Mouse (Mus musculus) v-Abl transformed pro-B cells (cell line): ENCODE measurements at regions not wholly inside any gene's neighbourhood (a gene's known extent, or its start where the extent isn't known, plus 50 kb on each side); places are given as distances from the start of the nearest gene placed in this dataset.

Experiments
- in situ Hi-C, 2 experiments: fragments of 400-800 bp; cut with MboI; formaldehyde crosslinking; loops; one replicate each; pipeline ENCODE4 v1.15.1; 2025; ENCODE audit not compliant: unreplicated experiment in 2 of 2

DNA sequence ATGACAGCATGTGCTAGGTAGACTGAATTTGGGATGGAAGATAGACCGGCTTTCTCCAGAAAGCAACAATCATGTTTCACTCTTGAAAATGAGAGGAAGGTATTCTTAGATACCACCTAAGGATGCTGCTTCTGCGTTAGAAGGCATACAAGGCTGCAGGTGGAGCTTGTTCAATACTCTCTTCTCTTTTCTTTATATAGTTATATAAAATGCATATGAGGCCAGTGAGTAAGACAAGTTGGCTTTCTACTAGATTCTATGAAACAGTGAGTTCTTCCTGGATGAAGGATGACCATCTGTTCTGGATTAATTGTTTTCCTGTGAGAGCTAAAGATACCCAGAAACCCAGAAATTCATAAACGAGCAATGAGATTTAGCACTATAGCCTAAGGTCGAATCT lies 231.3 kb upstream of the Pdzrn3 start:
- in situ Hi-C loops, result no loop called here

DNA sequence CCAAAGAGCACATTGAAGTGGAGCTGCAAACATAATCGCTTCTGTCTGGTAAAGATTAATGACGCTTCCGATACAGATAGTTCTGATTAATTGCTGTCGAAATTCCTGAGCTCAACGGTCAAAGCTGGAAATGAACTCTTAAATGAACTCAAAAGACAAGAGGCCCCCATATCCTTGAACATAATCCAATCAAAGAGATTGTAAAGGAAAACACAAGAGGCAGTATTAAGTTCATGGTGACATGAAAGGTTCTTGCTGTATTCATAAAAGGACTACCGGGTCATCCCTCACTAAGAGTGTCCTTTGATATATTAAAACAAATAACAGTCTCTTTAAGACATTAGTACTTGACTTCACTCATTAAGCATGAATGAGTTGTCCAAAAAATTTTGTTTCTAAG lies 225.4 kb upstream of the Pdzrn3 start:
- in situ Hi-C loops, result no loop called here

DNA sequence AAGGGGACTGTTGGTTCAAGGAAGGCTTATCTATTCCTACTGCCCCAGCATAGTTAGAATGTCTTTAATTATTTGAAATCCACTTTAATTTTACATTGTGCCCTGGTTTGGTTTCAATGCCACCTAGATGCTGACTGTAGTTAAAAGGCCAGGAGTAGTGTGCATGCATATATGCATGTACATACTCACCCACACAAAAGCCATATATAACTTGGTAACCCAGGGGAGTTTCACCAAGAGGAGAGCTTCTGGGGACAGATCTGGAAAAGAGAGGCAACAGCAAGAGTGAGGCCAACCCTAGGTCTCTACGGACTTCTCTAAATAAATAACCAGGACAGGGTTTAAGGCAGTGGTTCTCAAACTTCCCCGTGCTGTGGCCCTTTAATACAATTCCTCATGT lies 219.3 kb upstream of the Pdzrn3 start:
- in situ Hi-C loops, result no loop called here

DNA sequence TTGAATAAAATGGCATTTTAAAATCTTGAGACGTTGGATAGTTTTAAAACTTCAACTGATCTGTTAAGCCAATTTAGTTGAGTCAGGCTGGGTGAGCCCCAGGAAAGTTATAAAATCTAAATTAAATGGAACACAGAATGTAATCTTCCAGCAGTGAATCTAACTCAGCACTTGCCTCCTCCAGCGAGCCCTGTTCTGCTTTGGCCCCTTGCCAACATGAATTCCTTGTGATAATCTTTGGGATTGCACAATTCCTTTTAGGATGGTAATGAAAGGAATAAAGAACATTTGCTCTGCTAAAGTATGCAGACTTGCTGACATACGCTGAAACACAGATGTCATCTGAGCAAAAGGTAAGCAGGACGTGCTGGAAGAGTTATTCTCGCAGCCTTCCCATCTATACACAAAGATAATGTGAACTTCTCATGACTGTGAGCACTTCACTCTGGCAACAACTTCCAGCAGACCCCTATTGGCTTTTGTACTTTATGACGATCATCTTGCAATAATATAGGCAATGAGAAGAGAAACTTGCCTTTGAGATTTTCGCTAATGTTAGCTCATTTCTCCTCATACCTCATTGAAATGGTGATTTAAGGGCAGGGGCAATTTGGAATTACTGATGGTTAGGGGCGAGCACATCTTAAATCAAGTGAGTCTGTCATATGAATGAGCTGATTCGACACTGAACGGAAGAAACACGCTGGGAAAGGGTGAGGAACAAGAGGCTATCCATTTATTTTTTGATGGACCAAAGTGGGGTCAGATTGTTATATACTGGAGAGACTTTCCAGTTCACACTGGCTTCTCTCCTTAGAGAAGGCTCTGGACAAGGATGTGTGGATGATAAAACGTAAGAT lies 216.3 kb upstream of the Pdzrn3 start:
- in situ Hi-C loops, result no loop called here

DNA sequence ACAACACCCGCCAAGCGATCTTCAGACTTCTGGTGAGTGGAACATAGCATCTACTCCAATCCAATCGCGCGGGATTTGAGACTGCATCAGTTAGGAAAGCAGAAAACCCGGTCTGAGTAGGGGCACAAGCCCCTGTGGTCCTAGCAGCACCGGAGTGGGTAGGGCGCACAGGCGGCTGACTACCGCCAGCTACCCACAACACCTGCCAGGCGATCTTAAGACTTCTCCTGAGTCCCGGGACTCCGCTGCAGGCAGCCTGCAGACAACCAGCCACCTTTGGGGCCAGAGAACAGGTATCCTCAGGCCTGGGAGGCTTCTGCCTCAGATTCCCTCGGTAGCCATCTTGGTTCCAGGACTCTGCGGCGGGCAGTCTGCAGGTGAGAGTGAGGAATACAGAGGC lies 208.2 kb upstream of the Pdzrn3 start:
- in situ Hi-C loops, result no loop called here

DNA sequence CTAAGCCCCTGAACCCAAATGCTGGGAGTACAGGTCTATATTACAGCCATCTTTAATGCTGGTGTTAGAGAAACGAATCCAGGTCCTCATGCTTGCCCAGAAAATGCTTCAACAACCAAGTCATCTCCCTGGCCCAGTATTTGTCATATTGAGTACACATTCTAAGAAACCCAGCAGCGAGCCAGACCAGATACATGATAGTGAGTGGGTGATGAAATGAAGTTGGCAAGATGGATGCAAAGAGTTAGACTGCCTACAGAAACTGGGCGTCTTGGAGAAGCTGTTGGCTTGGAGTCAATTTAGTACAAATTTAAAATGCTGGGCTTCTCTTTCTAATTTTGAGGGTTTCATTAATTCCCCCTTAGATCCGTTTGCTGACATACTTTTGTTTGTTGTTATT lies 203.1 kb upstream of the Pdzrn3 start:
- in situ Hi-C loops, result no loop called here

DNA sequence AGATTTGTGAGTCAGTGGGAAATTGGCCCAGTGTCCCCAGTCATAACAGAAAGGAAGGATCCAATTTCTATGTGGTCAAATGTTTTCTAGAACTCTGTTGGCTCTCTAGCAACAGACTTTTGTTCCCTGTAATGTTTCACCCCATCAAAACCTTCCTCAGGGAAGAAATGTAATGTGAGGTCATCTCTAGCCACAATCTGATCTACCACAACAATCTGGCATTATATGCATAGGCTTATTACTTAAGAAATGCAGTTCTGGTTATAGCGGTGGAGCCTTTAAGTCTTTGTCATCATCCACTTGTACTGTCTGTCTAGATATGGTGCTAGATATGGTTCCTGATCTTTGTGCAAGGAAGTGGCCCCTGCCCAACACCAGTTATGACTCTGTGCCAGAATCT lies 178.4 kb upstream of the Pdzrn3 start:
- in situ Hi-C loops, result no loop called here

DNA sequence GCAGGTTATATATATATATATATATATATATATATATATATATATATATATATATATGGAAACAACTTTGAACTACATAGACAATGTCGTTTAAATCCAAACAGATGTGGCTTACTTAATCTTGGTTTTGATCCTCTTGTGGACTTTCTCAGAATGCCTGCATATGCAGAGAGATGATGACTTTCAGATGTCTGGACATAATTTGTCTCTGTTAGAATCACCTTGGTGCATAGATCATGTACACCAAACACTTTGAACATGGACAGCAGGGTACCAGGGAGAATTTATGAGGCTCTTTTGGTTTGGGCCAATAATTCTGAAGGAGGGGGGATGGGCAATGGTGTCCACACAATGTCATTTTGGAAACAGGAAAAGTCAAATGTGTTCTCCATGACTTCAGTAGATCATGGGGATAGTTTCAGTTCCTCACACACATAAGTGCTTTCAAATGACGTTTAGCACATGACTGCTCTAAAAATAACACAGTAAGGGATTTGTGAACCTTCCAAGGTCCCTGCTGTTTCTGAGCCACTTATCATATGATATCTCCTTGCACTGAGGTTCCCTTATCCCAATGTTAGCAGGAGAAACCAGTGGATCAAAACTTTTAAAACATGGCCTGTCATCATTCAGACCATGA lies 177.4 kb upstream of the Pdzrn3 start:
- in situ Hi-C loops, result no loop called here

DNA sequence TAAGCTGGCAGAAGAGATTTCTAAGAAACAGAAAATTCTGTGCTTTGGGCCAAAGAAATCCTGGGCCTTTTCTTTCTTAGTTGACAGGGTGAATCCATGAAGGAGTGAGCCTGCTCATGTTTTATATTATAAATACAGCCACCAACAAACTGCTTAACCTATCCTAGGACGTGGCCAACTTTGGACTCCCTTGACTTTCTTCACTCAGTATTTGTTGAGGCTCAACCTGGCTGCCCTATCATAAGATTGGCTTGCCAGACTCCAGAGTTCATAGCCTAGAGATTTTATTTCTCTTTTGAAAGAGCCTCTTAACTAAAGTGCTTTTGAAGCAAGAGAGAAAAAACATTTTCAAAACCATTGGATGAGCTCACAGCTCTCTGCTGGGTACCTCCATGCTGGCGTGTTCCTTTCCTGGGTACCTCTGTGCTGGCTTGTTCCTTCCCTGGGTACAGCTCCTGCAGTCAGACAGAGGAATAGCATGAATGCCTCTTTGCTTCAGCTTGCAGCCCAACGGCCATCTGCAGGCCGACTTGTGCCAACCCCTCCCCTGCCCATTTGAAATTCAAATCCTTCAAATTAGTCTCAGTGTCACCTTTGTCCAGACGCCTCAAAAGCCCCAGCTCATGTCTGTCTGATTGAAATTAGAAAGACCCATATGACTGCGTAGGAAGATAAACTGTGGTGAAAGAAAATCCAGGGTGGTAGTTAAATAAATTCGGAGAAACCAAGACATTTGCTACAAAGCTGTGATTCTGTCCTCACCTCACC lies 173.0 kb upstream of the Pdzrn3 start:
- in situ Hi-C loops, result no loop called here

DNA sequence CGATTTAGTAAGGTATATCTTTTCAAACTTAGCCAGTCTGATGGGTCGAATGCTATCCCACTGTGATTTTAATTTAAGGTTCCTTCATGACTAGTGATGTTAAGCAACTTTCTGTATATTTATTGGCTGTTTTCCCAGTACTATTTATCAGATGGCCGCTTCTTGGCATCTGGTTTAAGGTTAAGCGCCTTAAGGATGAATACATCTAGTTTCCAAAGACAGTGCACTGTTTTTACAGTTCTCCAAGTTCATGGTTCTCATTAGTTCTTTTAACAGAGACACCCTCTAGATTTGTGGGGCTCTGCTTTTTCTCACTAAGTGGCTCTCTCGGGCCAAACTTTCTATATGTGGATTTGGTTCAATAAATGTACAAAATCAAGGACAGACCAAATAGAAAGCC lies 159.9 kb upstream of the Pdzrn3 start:
- in situ Hi-C loops, result no loop called here

DNA sequence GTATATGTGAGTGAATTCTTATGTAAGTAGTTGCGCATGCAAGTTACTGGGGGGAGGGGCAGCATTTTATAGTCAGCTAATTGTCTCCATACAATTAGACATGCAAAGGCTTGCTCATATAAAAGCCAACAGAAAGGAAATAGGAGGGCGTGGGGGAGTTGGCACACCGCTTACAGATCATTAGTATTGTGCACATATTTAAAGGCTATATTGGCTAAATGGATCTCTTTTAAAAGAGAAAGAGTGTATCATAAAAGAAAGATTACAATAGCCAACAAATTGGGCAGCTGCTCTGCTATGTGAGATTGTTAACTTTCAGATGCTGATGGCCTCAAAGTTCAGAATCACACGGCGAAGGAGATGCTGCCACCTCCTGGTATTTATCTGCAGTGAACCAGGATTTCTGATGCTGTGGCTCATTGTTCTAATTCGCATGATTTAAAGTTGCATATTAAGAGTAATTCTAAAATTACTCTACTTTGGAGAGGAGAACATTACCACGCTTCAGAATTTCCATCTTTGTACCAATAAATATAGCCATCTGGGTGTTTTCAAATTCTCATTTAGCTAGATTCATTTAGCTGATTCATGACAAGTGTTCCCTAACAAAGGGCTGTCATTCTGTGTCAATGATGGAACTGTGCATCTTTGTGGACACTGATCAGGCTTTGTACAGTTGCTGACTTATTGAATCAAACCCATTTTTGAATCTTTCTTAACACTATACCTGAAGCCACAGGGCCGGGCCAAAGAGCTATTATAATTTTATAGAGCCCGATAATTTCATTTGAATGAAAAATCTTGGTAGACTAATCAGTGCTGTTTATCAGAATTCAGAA lies 156.7 kb upstream of the Pdzrn3 start:
- in situ Hi-C loops, result no loop called here

DNA sequence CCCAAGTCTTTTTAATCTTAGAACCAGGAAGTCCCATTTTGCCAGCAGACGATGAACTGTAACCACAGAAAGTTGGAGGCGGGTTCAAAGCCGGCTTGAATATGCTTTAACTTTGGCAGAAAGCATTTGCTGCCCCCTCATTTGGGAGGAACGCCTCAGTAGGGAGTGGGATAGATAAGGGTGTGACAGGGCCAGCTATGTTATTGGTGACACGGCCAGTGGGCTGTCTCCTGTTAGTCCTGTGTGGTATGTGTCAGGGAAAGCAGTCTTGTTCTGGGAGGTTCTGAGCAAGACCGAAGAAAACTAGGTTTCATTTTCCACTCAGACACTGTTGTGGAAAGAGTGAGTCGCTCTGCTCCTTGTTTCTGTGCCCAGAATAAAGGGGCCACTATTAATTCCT lies 154.7 kb upstream of the Pdzrn3 start:
- in situ Hi-C loops, result no loop called here

DNA sequence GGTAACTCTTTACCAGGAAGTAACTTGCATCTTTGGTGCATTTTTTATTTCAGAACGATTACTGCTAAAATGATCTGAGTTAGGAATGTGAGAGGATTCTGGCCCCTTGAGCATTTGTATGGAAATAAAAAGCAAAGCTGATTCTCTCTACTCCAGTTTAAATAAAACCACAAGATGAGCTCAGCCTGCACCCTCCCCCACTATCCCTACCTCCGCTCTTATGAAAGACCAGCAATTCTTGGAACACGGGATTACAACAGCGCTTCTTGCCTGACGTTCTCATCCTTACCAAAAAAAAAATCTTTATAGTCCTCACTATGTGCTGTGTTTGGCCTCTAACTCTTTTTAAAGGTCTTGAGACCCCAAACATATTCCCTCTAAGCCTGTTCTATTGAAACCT lies 154.2 kb upstream of the Pdzrn3 start:
- in situ Hi-C loops, result no loop called here

DNA sequence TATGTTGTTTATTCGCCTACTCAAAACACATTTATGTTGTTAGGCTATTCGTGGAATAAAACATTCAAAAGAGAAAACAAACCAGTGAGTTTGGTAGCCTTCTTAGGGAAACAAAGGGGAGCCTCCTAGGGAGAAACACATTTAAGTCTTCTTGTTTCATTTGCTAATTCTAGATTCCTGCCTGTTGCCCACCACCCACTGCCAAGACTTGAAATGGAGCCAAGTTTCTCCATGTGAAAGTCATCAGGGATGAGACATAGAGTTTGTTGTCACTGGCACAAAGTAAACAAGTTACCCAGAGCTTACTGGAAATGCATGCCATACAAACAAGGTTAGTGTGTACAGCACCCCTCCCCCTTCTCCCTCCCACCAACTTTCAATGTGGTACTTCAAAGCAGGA lies 147.4 kb upstream of the Pdzrn3 start:
- in situ Hi-C loops, result no loop called here

DNA sequence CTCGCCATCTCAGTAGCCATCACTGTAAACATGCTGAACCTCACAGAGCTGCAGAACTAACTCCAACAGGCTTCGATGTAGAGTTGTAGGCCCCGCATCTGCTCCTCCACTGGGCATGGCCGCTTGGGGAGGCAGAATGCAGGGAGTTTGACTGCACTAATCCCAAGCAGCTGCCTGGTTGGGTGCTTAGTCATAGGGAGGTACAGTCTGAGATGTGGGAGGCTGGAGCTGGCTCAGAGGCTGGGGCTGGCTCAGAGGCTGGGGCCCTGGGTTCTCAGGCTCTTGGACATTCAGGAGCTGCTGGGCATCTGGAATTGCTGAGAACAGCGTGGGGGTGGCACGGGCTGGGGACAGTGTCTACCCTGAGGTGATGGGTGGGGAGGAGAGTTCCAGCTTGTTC lies 143.6 kb upstream of the Pdzrn3 start:
- in situ Hi-C loops, result no loop called here

DNA sequence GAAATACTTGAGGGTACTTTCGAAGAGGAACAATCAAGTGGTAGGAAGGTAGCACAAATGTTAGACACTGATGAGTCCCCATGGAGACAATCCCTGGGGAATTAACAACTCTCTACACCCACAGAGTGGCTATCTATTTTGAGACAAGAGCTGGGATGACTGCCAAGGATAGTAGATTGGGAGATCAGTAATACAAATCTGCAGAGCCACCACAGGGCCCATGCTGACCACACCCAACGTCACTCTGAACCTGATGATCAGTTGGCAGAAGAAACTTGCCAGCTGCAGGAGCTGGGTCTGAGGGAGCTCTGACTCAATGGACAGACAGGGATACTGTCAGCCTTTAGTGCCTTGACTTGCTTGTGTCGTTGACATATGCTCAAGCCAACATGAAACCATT lies 143.1 kb upstream of the Pdzrn3 start:
- in situ Hi-C loops, result no loop called here

DNA sequence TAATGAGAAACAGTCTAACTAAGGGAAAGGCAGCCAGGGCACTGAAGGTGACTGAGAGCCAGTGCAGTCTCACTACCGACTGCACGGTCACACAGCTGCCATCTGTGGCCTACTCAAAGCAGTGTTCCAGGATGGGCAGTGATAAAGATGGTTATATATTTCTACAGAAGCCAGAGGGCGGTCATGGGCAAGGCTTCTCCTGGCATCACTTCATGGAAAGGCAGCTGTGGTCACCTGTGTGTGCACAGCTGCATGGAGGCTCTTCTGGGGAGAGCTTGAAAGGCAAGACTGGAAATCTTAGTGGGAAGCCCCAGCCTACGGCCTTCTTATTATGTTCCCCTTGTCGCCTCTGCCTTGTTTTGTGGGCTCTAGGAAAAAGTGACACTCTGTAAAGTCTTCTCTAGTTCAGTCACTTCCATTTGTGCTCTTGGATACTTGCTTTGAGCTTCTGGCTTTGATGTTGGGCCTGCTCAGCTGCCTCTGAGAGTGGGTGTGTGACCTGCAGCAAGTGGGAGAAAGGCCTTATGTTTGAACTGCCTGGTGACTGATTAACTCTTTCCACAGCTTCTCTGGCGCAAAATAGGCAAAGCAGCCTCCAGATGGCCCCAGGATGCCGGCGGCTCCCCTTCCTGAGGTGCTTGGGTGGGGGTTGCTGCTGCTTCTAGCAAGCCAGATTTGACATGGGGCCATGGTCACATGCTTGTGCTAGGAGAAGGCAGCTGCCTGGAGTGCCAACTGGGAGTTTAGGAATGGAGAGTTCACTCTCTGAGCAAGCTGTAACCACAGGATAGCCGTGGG lies 141.4 kb upstream of the Pdzrn3 start:
- in situ Hi-C loops, result no loop called here

DNA sequence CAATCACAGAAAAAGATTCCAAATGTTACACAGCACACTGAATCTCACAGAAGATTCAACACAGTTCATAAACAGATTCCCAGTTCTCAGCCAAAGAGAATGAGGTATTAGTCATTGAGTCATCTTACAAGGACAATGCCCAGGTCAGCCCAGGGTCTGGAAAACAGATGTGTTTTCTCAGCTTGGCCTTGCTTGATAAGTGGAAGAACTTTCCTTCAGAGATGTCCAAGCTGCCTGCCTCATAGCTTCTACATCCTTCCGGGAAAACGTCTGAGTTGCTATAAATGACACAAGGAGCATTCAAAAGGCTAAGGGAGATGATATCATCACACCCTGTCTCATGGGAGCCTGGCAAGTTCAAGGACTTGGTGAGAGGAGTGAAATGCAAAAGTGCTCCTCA lies 139.9 kb upstream of the Pdzrn3 start:
- in situ Hi-C loops, result no loop called here

DNA sequence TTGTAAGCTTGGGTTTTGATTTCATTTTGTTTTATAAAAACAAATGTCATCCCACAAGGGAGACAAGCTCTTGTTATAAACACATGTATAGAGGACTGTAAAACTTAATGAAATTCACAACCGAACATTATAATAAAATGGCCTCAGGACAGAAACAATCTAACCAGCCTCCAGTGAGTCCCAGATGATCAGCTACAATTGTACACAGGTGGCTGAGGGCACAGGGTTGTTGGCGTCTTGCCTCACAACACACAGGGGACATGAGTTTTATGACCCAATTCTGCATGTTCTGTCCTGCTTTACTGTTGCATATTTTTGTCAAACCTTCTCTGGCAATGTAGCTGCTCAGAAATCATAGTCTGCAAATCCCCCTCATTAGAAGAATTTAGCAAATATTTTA lies 136.0 kb upstream of the Pdzrn3 start:
- in situ Hi-C loops, result no loop called here

DNA sequence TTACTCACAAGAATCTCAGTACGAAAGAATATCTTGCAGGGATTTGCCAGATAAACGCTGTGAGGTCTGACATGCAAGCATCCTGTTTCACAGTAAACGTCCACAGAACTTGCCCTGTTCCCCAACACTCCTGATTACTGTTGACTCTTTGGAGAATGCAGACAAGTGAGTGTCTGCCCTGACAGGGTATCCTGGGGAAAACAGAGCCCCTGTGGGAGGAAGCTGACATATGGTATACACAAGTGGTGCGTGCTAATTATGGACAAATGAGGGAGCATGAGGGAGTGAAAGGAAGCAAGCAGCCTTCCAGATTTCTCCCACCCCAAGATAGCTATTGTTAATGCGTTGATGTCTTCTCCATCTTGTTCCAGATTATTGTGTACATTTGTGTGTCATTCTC lies 124.5 kb upstream of the Pdzrn3 start:
- in situ Hi-C loops, result no loop called here
